Mouse (Mus musculus): Measurements from ENCODE around the gene Ide. TPM values are rescaled to one million over a fixed set of nuclear protein-coding genes. Genes with fewer than 3 reads are reported as not detected.

Ide gene
- total and polyA plus RNA-seq, 3 experiments, result 9.1 to 120 (median 79.1) TPM

GRCm38 (mm10) chr19:37291676-37292075 is 46.0 kb downstream of the Ide start:
- Histone ChIP-seq H3K27me3 (ENCODE audit: insufficient read depth, low read length) (no peaks in the 10 kb centered on the region), H3K36me3 (replicated peaks) (peaks cover 64% of the 10 kb centered on the region), H3K4me3 (ENCODE audit: low read depth, low read length) (no peak overlapping the region), H3K9me3 (replicated peaks) (no peaks in the 10 kb centered on the region), H3K4me1 (ENCODE audit: insufficient read depth, low read depth, low read length) (no peaks in the 10 kb centered on the region)
- ATAC-seq (ENCODE audit: extremely low read depth, insufficient number of reproducible peaks, low FRiP score, poor library complexity, severe bottlenecking), result no peak
- DNase-seq (ENCODE audit: low spot score), result no peak
- no peak for TF ChIP-seq GATA2 (IDR thresholded peaks at IDR 0.05; ENCODE audit: borderline replicate concordance, low read depth, low read length)
- no peak for TF ChIP-seq CTCF (IDR thresholded peaks at IDR 0.05; ENCODE audit: low read depth, low read length)
- TF ChIP-seq TAL1 (conservative IDR thresholded peaks at IDR 0.05; ENCODE audit: low read depth, low read length), result no peak
- no peak for TF ChIP-seq POLR2AphosphoS5 (IDR thresholded peaks at IDR 0.05; ENCODE audit: insufficient replicate concordance, low read depth, low read length)
- TF ChIP-seq GATA1 (IDR thresholded peaks at IDR 0.05; ENCODE audit: borderline replicate concordance, low read length), result no peak

DNA sequence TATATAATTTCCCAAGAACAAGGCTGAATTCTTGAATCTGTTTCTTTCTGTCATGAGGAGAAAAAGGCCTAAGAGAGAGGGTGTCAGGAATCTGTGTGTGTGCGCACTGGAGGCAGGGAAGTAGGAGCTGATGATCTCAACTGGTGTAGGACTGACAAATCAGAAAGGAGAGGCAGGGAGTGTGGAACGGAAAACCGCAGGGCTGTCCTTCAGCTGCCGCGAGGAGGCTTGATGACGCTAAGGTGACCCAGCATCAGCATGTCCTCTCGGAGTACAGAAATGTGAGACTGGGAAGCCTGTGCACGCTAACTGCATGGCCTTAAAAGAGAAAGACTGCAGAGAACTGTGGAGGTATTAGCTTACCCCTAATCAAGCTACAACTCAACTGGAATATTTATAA is 46.7 kb downstream of the Ide start:
- Histone ChIP-seq H3K27me3 (ENCODE audit: insufficient read depth, low read length) (no peaks in the 10 kb centered on the region), H3K36me3 (replicated peaks) (peaks cover 64% of the 10 kb centered on the region), H3K9me3 (replicated peaks) (no peaks in the 10 kb centered on the region), H3K4me1 (ENCODE audit: insufficient read depth, low read depth, low read length) (no peaks in the 10 kb centered on the region), H3K4me3 (ENCODE audit: low read depth, low read length) (no peak overlapping the region)
- ATAC-seq (ENCODE audit: extremely low read depth, insufficient number of reproducible peaks, low FRiP score, poor library complexity, severe bottlenecking) (no peak), DNase-seq (ENCODE audit: low spot score) (no peak)
- no peak for TF ChIP-seq GATA1 (IDR thresholded peaks at IDR 0.05; ENCODE audit: borderline replicate concordance, low read length)
- TF ChIP-seq CTCF (IDR thresholded peaks at IDR 0.05; ENCODE audit: low read depth, low read length), result no peak
- no peak for TF ChIP-seq POLR2AphosphoS5 (IDR thresholded peaks at IDR 0.05; ENCODE audit: insufficient replicate concordance, low read depth, low read length)
- no peak for TF ChIP-seq GATA2 (IDR thresholded peaks at IDR 0.05; ENCODE audit: borderline replicate concordance, low read depth, low read length)
- no peak for TF ChIP-seq TAL1 (conservative IDR thresholded peaks at IDR 0.05; ENCODE audit: low read depth, low read length)

GRCm38 (mm10) chr19:37284775-37285174 is 52.9 kb downstream of the Ide start:
- DNase-seq (ENCODE audit: low spot score) (no peak), ATAC-seq (ENCODE audit: extremely low read depth, insufficient number of reproducible peaks, low FRiP score, poor library complexity, severe bottlenecking) (no peak)
- Histone ChIP-seq H3K4me1 (ENCODE audit: insufficient read depth, low read depth, low read length) (0 out of 2 replicates have a peak, but pooled peaks cover 1% of the 10 kb centered on the region), H3K9me3 (replicated peaks) (no peaks in the 10 kb centered on the region), H3K4me3 (ENCODE audit: low read depth, low read length) (no peak overlapping the region), H3K36me3 (replicated peaks) (peaks cover 86% of the 10 kb centered on the region), H3K27me3 (ENCODE audit: insufficient read depth, low read length) (no peaks in the 10 kb centered on the region)
- TF ChIP-seq TAL1 (conservative IDR thresholded peaks at IDR 0.05; ENCODE audit: low read depth, low read length) (no peak), CTCF (IDR thresholded peaks at IDR 0.05; ENCODE audit: low read depth, low read length) (no peak), GATA1 (IDR thresholded peaks at IDR 0.05; ENCODE audit: borderline replicate concordance, low read length) (no peak), GATA2 (IDR thresholded peaks at IDR 0.05; ENCODE audit: borderline replicate concordance, low read depth, low read length) (no peak)

GRCm38 (mm10) chr19:37283166-37283565 is 54.5 kb downstream of the Ide start:
- no peak for ATAC-seq (ENCODE audit: extremely low read depth, insufficient number of reproducible peaks, low FRiP score, poor library complexity, severe bottlenecking)
- H3K4me3 ChIP-seq (ENCODE audit: low read depth, low read length), result no peak overlapping the region
- TF ChIP-seq GATA2 (IDR thresholded peaks at IDR 0.05; ENCODE audit: borderline replicate concordance, low read depth, low read length) (no peak), POLR2AphosphoS5 (IDR thresholded peaks at IDR 0.05; ENCODE audit: insufficient replicate concordance, low read depth, low read length) (no peak), CTCF (IDR thresholded peaks at IDR 0.05; ENCODE audit: low read depth, low read length) (no peak), TAL1 (conservative IDR thresholded peaks at IDR 0.05; ENCODE audit: low read depth, low read length) (no peak), GATA1 (IDR thresholded peaks at IDR 0.05; ENCODE audit: borderline replicate concordance, low read length) (no peak)
- no peak for DNase-seq (ENCODE audit: low spot score)
- H3K4me1 ChIP-seq (ENCODE audit: insufficient read depth, low read depth, low read length), result 0 out of 2 replicates have a peak, but pooled peaks cover 1% of the 10 kb centered on the region
- H3K36me3 ChIP-seq (replicated peaks), result peaks cover 92% of the 10 kb centered on the region
- H3K9me3 ChIP-seq (replicated peaks), result no peaks in the 10 kb centered on the region
- no peaks in the 10 kb centered on the region for H3K27me3 ChIP-seq (ENCODE audit: insufficient read depth, low read length)

DNA sequence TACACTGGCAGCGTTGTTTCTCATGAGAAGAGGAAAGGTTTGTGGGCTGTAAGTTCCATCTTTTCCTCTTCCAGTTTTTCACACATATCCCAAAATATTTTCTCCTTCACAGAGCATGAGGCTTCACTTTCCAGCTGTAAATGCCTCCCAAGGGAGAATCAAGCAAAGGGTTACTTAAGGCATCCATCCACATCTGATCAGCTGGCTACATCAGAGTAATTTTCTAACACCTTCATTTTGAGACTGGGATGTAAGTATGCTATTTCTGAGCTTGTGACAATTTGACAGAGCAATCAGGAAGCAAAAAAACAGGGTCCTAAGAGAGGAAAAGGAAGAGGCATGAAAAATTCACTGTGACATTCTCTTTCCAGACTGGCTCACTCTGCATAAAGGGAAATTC is 55.9 kb downstream of the Ide start:
- 0 out of 2 replicates have a peak, but pooled peaks cover 1% of the 10 kb centered on the region for H3K4me1 ChIP-seq (ENCODE audit: insufficient read depth, low read depth, low read length)
- ATAC-seq (ENCODE audit: extremely low read depth, insufficient number of reproducible peaks, low FRiP score, poor library complexity, severe bottlenecking) (no peak), DNase-seq (ENCODE audit: low spot score) (no peak)
- no peak for TF ChIP-seq GATA2 (IDR thresholded peaks at IDR 0.05; ENCODE audit: borderline replicate concordance, low read depth, low read length)
- no peak for TF ChIP-seq CTCF (IDR thresholded peaks at IDR 0.05; ENCODE audit: low read depth, low read length)
- TF ChIP-seq GATA1 (IDR thresholded peaks at IDR 0.05; ENCODE audit: borderline replicate concordance, low read length), result no peak
- TF ChIP-seq POLR2AphosphoS5 (IDR thresholded peaks at IDR 0.05; ENCODE audit: insufficient replicate concordance, low read depth, low read length), result no peak
- TF ChIP-seq TAL1 (conservative IDR thresholded peaks at IDR 0.05; ENCODE audit: low read depth, low read length), result no peak
- H3K4me3 ChIP-seq (ENCODE audit: low read depth, low read length), result no peak overlapping the region
- no peaks in the 10 kb centered on the region for H3K9me3 ChIP-seq (replicated peaks)
- peaks cover 98% of the 10 kb centered on the region for H3K36me3 ChIP-seq (replicated peaks)
- H3K27me3 ChIP-seq (ENCODE audit: insufficient read depth, low read length), result no peaks in the 10 kb centered on the region

DNA sequence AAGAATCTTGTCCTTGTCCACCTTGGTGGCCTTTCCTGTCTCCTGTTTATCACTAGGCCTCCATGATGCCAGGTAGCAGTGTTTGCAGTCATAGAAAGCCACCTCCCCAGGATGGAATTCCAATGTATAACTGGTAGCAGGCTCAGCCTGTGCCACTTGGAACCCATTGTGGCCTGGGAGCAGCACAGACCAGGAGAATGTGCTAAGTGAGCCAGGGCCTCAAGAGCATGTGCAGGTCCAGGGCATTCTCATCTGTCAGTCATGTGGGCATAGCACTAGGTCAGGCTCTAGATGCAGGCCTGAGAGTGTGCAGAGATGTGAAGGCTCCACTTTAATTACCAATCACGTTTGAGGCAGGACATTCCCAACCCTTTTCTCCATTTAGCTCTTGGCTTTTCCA is 58.5 kb downstream of the Ide start:
- H3K27me3 ChIP-seq (ENCODE audit: insufficient read depth, low read length), result no peaks in the 10 kb centered on the region
- no peaks in the 10 kb centered on the region for H3K4me1 ChIP-seq (ENCODE audit: insufficient read depth, low read depth, low read length)
- ATAC-seq (ENCODE audit: extremely low read depth, insufficient number of reproducible peaks, low FRiP score, poor library complexity, severe bottlenecking) (no peak), DNase-seq (ENCODE audit: low spot score) (no peak)
- H3K4me3 ChIP-seq (ENCODE audit: low read depth, low read length), result no peak overlapping the region
- no peaks in the 10 kb centered on the region for H3K9me3 ChIP-seq (replicated peaks)
- TF ChIP-seq GATA2 (IDR thresholded peaks at IDR 0.05; ENCODE audit: borderline replicate concordance, low read depth, low read length), result no peak
- TF ChIP-seq POLR2AphosphoS5 (IDR thresholded peaks at IDR 0.05; ENCODE audit: insufficient replicate concordance, low read depth, low read length), result no peak
- TF ChIP-seq TAL1 (conservative IDR thresholded peaks at IDR 0.05; ENCODE audit: low read depth, low read length), result no peak
- TF ChIP-seq CTCF (IDR thresholded peaks at IDR 0.05; ENCODE audit: low read depth, low read length), result no peak
- TF ChIP-seq GATA1 (IDR thresholded peaks at IDR 0.05; ENCODE audit: borderline replicate concordance, low read length), result no peak
- peaks cover 99% of the 10 kb centered on the region for H3K36me3 ChIP-seq (replicated peaks)

Measured in G1E (cell line).